Mouse (Mus musculus) liver, embryonic 14.5 days (tissue): ENCODE measurements at regions not wholly inside any gene's neighbourhood (a gene's known extent, or its start where the extent isn't known, plus 50 kb on each side); places are given as distances from the start of the nearest gene placed in this dataset.

Experiments used
- ATAC-seq: fragments of 200-750 bp; cut with Nextera tagmentation; 2 replicates; pipeline ENCODE4 v1.8.0; 2017; ENCODE audit warnings: moderate number of reproducible peaks, mild to moderate bottlenecking, moderate library complexity; ENCODE audit not compliant: insufficient read depth
- DNase-seq, 3 experiments: peaks; one replicate each; pipeline ENCODE4 v3.0.0-alpha.2; 2012 to 2013; ENCODE audit warnings: low read depth in 3 of 3, low spot score in 3 of 3
- H3K27ac ChIP-seq: fragments of 300-500 bp; sonication (generic); 2 replicates; pipeline ENCODE4 v1.5.1; 2014; ENCODE audit warnings: moderate library complexity, mild to moderate bottlenecking, control low read depth, inconsistent platforms
- H3K27me3 ChIP-seq: fragments of 300-500 bp; sonication (generic); 2 replicates; pipeline ENCODE4 v1.6.1; 2014; ENCODE audit warnings: mild to moderate bottlenecking, low read length, moderate library complexity; ENCODE audit not compliant: control insufficient read depth, insufficient read depth
- H3K36me3 ChIP-seq: fragments of 300-500 bp; sonication (generic); replicated peaks from 2 replicates; pipeline ENCODE4 v1.6.1; 2014; ENCODE audit warnings: low read depth; ENCODE audit not compliant: control insufficient read depth, insufficient read depth
- H3K4me1 ChIP-seq, 2 experiments: fragments of 200-500 bp in 1 of 2; fragments of 300-500 bp in 1 of 2; sonication (generic) in 1 of 2; replicated peaks; 2 replicates each; pipeline ENCODE4 v1.6.1; 2012 to 2014; ENCODE audit warnings: antibody characterized with exemption in 1 of 2, inconsistent platforms in 1 of 2, low read length in 1 of 2; ENCODE audit not compliant: control insufficient read depth in 2 of 2, insufficient read depth in 2 of 2
- H3K4me2 ChIP-seq: fragments of 300-500 bp; sonication (generic); 2 replicates; pipeline ENCODE4 v1.6.1; 2014; ENCODE audit warnings: low read depth, mild to moderate bottlenecking, control low read depth, moderate library complexity
- H3K4me3 ChIP-seq, 2 experiments: fragments of 200-500 bp in 1 of 2; fragments of 300-500 bp in 1 of 2; sonication (generic) in 1 of 2; 2 replicates each; pipeline ENCODE4 v1.5.1; 2012 to 2014; ENCODE audit warnings: low read depth in 2 of 2, low read length in 2 of 2, mild to moderate bottlenecking in 2 of 2, control low read depth in 1 of 2, inconsistent platforms in 1 of 2, moderate library complexity in 1 of 2; ENCODE audit not compliant: insufficient read depth in 1 of 2
- H3K9ac ChIP-seq: fragments of 300-500 bp; sonication (generic); replicated peaks from 2 replicates; pipeline ENCODE4 v1.6.1; 2014; ENCODE audit warnings: mild to moderate bottlenecking, control low read depth, moderate library complexity
- H3K9me3 ChIP-seq: fragments of 300-500 bp; sonication (generic); 2 replicates; pipeline ENCODE4 v1.6.1; 2016; ENCODE audit warnings: low read length, mixed read lengths; ENCODE audit not compliant: control insufficient read depth
- CTCF ChIP-seq: IDR thresholded peaks from 2 replicates; pipeline ENCODE4 v1.5.1; 2016; ENCODE audit warnings: antibody characterized with exemption, low read depth, control low read depth
- EP300 ChIP-seq: IDR thresholded peaks from 2 replicates; pipeline ENCODE4 v1.6.1; 2016; ENCODE audit warnings: antibody characterized with exemption, low read depth
- WGBS: fragments of 180-500 bp; shearing (Covaris S2); extraction: QIAGEN DNeasy Blood & Tissue Kit; methylation state at CpG from one replicate; pipeline ENCODE4 v1.1.7; 2014; ENCODE audit not compliant: insufficient replicate concordance; 5-methylcytosine and 5-hydroxymethylcytosine counted together

DNA sequence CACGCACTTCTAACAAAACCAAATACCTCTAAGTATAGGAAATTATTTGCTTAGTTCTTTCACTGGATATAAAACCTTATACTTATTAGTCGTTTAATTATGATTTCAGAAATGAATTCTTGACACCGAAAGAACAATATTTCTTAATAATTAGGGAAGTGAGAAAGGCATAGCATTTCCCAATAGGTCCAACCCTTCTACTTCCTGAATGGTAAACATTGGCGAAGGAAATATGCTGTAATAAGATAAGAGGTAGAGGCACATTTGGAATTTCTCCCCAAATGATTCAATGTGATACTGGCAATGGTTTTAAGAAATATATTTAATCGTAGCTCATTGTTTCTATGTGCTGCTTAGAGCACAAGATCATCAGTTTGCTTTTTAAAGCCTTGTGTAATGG, 464.5 kb upstream of the Ptger4 start:
- TF ChIP-seq CTCF (no peak), EP300 (no peak)
- Histone ChIP-seq H3K4me3 (no peak overlapping the region), H3K36me3 (no peaks in the 10 kb centered on the region), H3K9ac (no peak overlapping the region), H3K4me2 (no peak overlapping the region), H3K9me3 (no peaks in the 10 kb centered on the region), H3K27ac (no peak overlapping the region), H3K27me3 (no peaks in the 10 kb centered on the region), H3K4me1 (no peaks in the 10 kb centered on the region)
- WGBS: 46% methylated on average over 5 of the region's 5 CpGs
- ATAC-seq: no peak
- DNase-seq: no peak

DNA sequence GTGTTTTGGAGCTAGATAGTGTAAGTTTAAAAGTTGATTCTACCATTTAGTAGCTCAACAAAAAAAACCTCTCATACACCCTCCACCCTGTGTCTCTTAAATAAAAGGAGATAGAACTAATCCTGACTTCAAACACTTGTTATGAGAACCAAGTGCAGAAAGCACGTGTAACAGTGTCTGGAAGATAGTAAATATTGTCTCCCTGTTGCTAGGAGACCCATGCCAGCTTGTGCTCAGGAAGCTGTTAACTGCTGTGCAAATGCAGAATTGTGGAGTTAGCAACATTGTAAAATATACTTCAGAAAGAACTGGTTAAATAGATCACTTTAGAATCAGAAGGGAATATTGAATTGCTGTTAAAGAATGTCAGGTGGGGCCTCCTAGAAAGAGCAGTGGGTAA, 496.7 kb upstream of the Ptger4 start:
- H3K27ac ChIP-seq: no peak overlapping the region
- H3K9ac ChIP-seq: no peak overlapping the region
- no peak overlapping the region for H3K4me3 ChIP-seq
- no peaks in the 10 kb centered on the region for H3K36me3 ChIP-seq
- no peak for TF ChIP-seq EP300
- TF ChIP-seq CTCF: no peak
- H3K27me3 ChIP-seq: no peaks in the 10 kb centered on the region
- ATAC-seq: no peak
- no peaks in the 10 kb centered on the region for H3K4me1 ChIP-seq
- no peaks in the 10 kb centered on the region for H3K9me3 ChIP-seq
- no peak for DNase-seq
- WGBS: 26% methylated on average over 1 of the region's 1 CpGs
- no peak overlapping the region for H3K4me2 ChIP-seq

DNA sequence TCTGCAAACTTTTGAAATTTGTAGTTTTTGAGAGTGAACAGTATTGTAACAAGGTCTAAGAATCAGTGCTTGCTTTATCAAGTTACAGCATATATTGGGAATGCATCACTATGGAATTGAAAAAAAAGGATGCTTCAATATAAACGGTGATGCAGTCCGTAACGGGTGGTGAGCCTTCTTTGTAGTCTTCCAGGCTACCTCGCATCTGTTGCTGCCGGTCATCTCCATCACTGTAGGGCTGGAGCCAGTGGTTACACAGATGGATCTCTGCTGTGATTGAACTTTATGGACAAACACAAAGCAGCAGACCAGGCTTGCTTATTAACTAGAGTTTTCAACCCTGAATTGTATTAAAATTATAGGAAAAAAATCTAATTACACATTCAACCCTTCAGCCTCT, 499.9 kb upstream of the Ptger4 start:
- Histone ChIP-seq H3K4me3 (no peak overlapping the region), H3K36me3 (no peaks in the 10 kb centered on the region), H3K27ac (no peak overlapping the region), H3K4me1 (no peaks in the 10 kb centered on the region), H3K27me3 (no peaks in the 10 kb centered on the region), H3K4me2 (no peak overlapping the region), H3K9ac (no peak overlapping the region), H3K9me3 (no peaks in the 10 kb centered on the region)
- no peak for DNase-seq
- WGBS: 74% methylated on average over 5 of the region's 5 CpGs
- no peak for ATAC-seq
- TF ChIP-seq EP300 (no peak), CTCF (no peak)

GRCm38 (mm10) chr15:5758690-5759089, 514.7 kb upstream of the Ptger4 start:
- H3K27ac ChIP-seq: no peak overlapping the region
- TF ChIP-seq CTCF (no peak), EP300 (no peak)
- DNase-seq (no peak), ATAC-seq (no peak)
- H3K36me3 ChIP-seq: no peaks in the 10 kb centered on the region
- H3K4me1 ChIP-seq: no peaks in the 10 kb centered on the region
- no peak overlapping the region for H3K4me3 ChIP-seq
- H3K27me3 ChIP-seq: no peaks in the 10 kb centered on the region
- WGBS: 48% methylated on average over 2 of the region's 2 CpGs
- H3K9ac ChIP-seq: no peak overlapping the region
- no peak overlapping the region for H3K4me2 ChIP-seq
- no peaks in the 10 kb centered on the region for H3K9me3 ChIP-seq

GRCm38 (mm10) chr15:5762216-5762615, 518.2 kb upstream of the Ptger4 start:
- Histone ChIP-seq H3K36me3 (no peaks in the 10 kb centered on the region), H3K27me3 (no peaks in the 10 kb centered on the region), H3K4me3 (no peak overlapping the region), H3K4me1 (no peaks in the 10 kb centered on the region), H3K4me2 (no peak overlapping the region), H3K9me3 (no peaks in the 10 kb centered on the region), H3K9ac (no peak overlapping the region), H3K27ac (no peak overlapping the region)
- DNase-seq (no peak), ATAC-seq (no peak)
- WGBS: 71% methylated on average over 4 of the region's 4 CpGs
- TF ChIP-seq EP300 (no peak), CTCF (no peak)

- Histone ChIP-seq H3K27ac (no peak overlapping the region), H3K9ac (no peak overlapping the region), H3K27me3 (no peaks in the 10 kb centered on the region), H3K4me2 (no peak overlapping the region), H3K4me3 (no peak overlapping the region), H3K9me3 (no peaks in the 10 kb centered on the region), H3K36me3 (no peaks in the 10 kb centered on the region), H3K4me1 (no peaks in the 10 kb centered on the region)
- TF ChIP-seq CTCF (no peak), EP300 (no peak)
- ATAC-seq (no peak), DNase-seq (no peak)
- 42% methylated on average over 4 of the region's 4 CpGs for WGBS
Measured at GRCm38 (mm10) chr15:5777074-5777473, 522.5 kb upstream of the Dab2 start.
